Mouse (Mus musculus): ENCODE measurements at regions not wholly inside any gene's neighbourhood (a gene's known extent, or its start where the extent isn't known, plus 50 kb on each side); places are given as distances from the start of the nearest gene placed in this dataset.

- no peak for TF ChIP-seq FOSL1 (IDR thresholded peaks at IDR 0.05; ENCODE audit: insufficient read depth, low read length, poor library complexity, severe bottlenecking)
- TF ChIP-seq CTCF (IDR thresholded peaks at IDR 0.05; ENCODE audit: control insufficient read depth, insufficient read depth, insufficient read length), result no peak
- TF ChIP-seq MAX (IDR thresholded peaks at IDR 0.05), result no peak
- no peak for TF ChIP-seq MYOD1 (IDR thresholded peaks at IDR 0.05; ENCODE audit: control insufficient read depth, insufficient read length, low read depth)
- TF ChIP-seq USF1 (IDR thresholded peaks at IDR 0.05; ENCODE audit: low read depth), result no peak
Observed at GRCm38 (mm10) chr3:41465893-41466292, 89.6 kb upstream of the Jade1 start.

All from C2C12 (cell line).